Comparison of ENCODE assay signal across 13 mouse cellular contexts in the genomic region with DNA sequence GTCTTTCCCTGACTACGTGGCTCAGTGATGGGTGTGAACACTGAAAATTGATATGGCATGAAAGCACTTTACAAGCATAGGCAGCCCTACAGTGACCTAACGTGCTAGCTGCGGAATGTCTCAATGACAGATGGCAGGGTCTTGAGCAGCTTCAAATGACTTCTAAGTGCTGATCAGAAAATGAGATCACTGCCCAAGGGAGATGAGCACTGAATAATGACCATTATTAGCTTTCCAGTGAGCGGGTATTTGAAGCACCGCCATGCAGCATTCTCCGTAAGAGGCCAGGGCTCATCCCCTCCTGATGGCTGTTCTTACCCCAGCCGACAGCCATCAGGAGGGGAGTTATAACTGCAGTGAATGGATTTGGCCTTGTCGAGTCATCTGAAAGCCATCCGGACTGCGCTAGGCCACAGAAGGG.
DNase-seq lines count a peak whose midpoint lies in the region; ATAC-seq and TF ChIP-seq lines count a peak whose summit lies in the region.
"Had no signal": no experiment of that assay in that cellular context is flagged by ENCODE, and none has a peak within 500 bp of the region (broad histone marks: within the 10 kb centered on the region; RNA-seq: fewer than 3 reads in every experiment).

No protein-coding gene starts in this region.

- DNase-seq in adrenal gland, postnatal 25 days, result peak; percentile 9
- no peak for DNase-seq in adrenal gland, postnatal 14 days
- peak; percentile 44 for DNase-seq in embryonic facial prominence, embryonic 10.5 days (ENCODE audit: low spot score)
- DNase-seq in hindbrain, postnatal 0 days (ENCODE audit: low spot score), result peak; percentile 12
- no peak for DNase-seq in stomach, postnatal 0 days (ENCODE audit: low spot score)
- DNase-seq in cerebellum, adult 18-20 months, result no peak
- no peak for DNase-seq in urinary bladder, postnatal 4 days (ENCODE audit: low spot score in 2 of 2)
- DNase-seq: lung, embryonic 14.5 days; right cerebral cortex, postnatal 25 days had no signal

- no peaks in the 10 kb centered on the region for H3K9me3 ChIP-seq in embryonic facial prominence, embryonic 10.5 days
- no peaks in the 10 kb centered on the region for H3K9me3 ChIP-seq in hindbrain, postnatal 0 days (ENCODE audit: low read length)
- no peaks in the 10 kb centered on the region for H3K9me3 ChIP-seq in neural tube, embryonic 12.5 days
- H3K9me3 ChIP-seq in stomach, postnatal 0 days (ENCODE audit: control insufficient read depth, low read length), result no peaks in the 10 kb centered on the region
- H3K9me3 ChIP-seq: G1E had no signal

- WGBS in embryonic facial prominence, embryonic 10.5 days, result 53% methylated on average over 10 of the region's 10 CpGs
- 43% methylated on average over 10 of the region's 10 CpGs for WGBS in hindbrain, postnatal 0 days
- WGBS in neural tube, embryonic 12.5 days, result 52% methylated on average over 10 of the region's 10 CpGs
- whole genome bisulfite sequencing in stomach, postnatal 0 days, result 75% methylated on average over 10 of the region's 10 CpGs

- TF ChIP-seq EP300 in stomach, postnatal 0 days (optimal IDR thresholded peaks at IDR 0.05), result no peak

- no peaks in the 10 kb centered on the region for H3K27me3 ChIP-seq in embryonic facial prominence, embryonic 10.5 days (replicated peaks; ENCODE audit: low read depth, poor library complexity, severe bottlenecking)
- no peaks in the 10 kb centered on the region for H3K27me3 ChIP-seq in hindbrain, postnatal 0 days (ENCODE audit: insufficient read depth, low read length)
- H3K27me3 ChIP-seq in neural tube, embryonic 12.5 days (replicated peaks), result no peaks in the 10 kb centered on the region
- H3K27me3 ChIP-seq in stomach, postnatal 0 days (ENCODE audit: control insufficient read depth, insufficient read depth, low read length), result no peaks in the 10 kb centered on the region

- peak; percentile 53; the same call in 1 of the 2 replicates for ATAC-seq in hindbrain, postnatal 0 days
- peak; percentile 74; the same call in 1 of the 2 replicates for ATAC-seq in neural tube, embryonic 12.5 days (ENCODE audit: low FRiP score, low read depth)
- no peak for ATAC-seq in stomach, postnatal 0 days (ENCODE audit: low FRiP score, low TSS enrichment)
- ATAC-seq: activated CD4-positive, CD25-positive, alpha-beta regulatory T cell, adult 4 months; intestine, postnatal 0 days had no signal

- no peak overlapping the region for H3K4me3 ChIP-seq in embryonic facial prominence, embryonic 10.5 days
- no peak overlapping the region for H3K4me3 ChIP-seq in hindbrain, postnatal 0 days (ENCODE audit: low read length)
- no peak overlapping the region for H3K4me3 ChIP-seq in neural tube, embryonic 12.5 days
- H3K4me3 ChIP-seq in stomach, postnatal 0 days (ENCODE audit: low read depth, low read length), result no peak overlapping the region

- no peak overlapping the region for H3K4me2 ChIP-seq in hindbrain, postnatal 0 days (ENCODE audit: low read depth, low read length)
- H3K4me2 ChIP-seq in neural tube, embryonic 12.5 days (replicated peaks), result no peak overlapping the region
- no peak overlapping the region for H3K4me2 ChIP-seq in stomach, postnatal 0 days (replicated peaks; ENCODE audit: low read depth)
- H3K4me2 ChIP-seq: lung, embryonic 14.5 days had no signal

- peaks cover 15% of the 10 kb centered on the region for H3K4me1 ChIP-seq in embryonic facial prominence, embryonic 10.5 days
- H3K4me1 ChIP-seq in hindbrain, postnatal 0 days (ENCODE audit: insufficient read depth, low read length), result no peaks in the 10 kb centered on the region
- H3K4me1 ChIP-seq in neural tube, embryonic 12.5 days, result peaks cover 12% of the 10 kb centered on the region; the same call in 1 of the 2 replicates
- H3K4me1 ChIP-seq in stomach, postnatal 0 days (replicated peaks; ENCODE audit: control insufficient read depth, insufficient read depth), result no peaks in the 10 kb centered on the region

- H3K36me3 ChIP-seq in embryonic facial prominence, embryonic 10.5 days (replicated peaks), result no peaks in the 10 kb centered on the region
- H3K36me3 ChIP-seq in hindbrain, postnatal 0 days (ENCODE audit: insufficient read depth, low read length), result no peaks in the 10 kb centered on the region
- H3K36me3 ChIP-seq in neural tube, embryonic 12.5 days, result peaks cover 6% of the 10 kb centered on the region; the same call in 1 of the 2 replicates
- 0 out of 2 replicates have a peak, but pooled peaks cover 3% of the 10 kb centered on the region for H3K36me3 ChIP-seq in stomach, postnatal 0 days (ENCODE audit: control insufficient read depth, insufficient read depth, low read length)

- H3K9ac ChIP-seq in hindbrain, postnatal 0 days (replicated peaks; ENCODE audit: low read length), result no peak overlapping the region
- no peak overlapping the region for H3K9ac ChIP-seq in neural tube, embryonic 12.5 days
- no peak overlapping the region for H3K9ac ChIP-seq in stomach, postnatal 0 days (ENCODE audit: low read length)
- H3K9ac ChIP-seq: lung, embryonic 14.5 days had no signal

- peak overlapping the region; percentile 67 for H3K27ac ChIP-seq in embryonic facial prominence, embryonic 10.5 days (replicated peaks)
- no peak overlapping the region; the same call in 1 of the 2 replicates for H3K27ac ChIP-seq in hindbrain, postnatal 0 days
- peak overlapping the region; percentile 33; the same call in 1 of the 2 replicates for H3K27ac ChIP-seq in neural tube, embryonic 12.5 days
- H3K27ac ChIP-seq in stomach, postnatal 0 days (replicated peaks), result no peak overlapping the region

- no peak for TF ChIP-seq CTCF in hindbrain, postnatal 0 days (IDR thresholded peaks at IDR 0.05; ENCODE audit: low read depth)
- TF ChIP-seq CTCF in stomach, postnatal 0 days (IDR thresholded peaks at IDR 0.05; ENCODE audit: low read depth), result no peak

Comparison
In these comparisons a context has a peak if more than half of its experiments do, and no peak if none do; other contexts are left out.
1. DNase-seq: peak in adrenal gland, postnatal 25 days (single experiment), embryonic facial prominence, embryonic 10.5 days (single experiment) and hindbrain, postnatal 0 days (single experiment); none in adrenal gland, postnatal 14 days (single experiment), stomach, postnatal 0 days (single experiment), cerebellum, adult 18-20 months (0 of 2) and urinary bladder, postnatal 4 days (0 of 2).
2. H3K27ac ChIP-seq: peak in embryonic facial prominence, embryonic 10.5 days (single experiment) and neural tube, embryonic 12.5 days (single experiment); none in hindbrain, postnatal 0 days (single experiment) and stomach, postnatal 0 days (single experiment).